9 mouse cellular contexts compared by ENCODE assay signal in the genomic region with DNA sequence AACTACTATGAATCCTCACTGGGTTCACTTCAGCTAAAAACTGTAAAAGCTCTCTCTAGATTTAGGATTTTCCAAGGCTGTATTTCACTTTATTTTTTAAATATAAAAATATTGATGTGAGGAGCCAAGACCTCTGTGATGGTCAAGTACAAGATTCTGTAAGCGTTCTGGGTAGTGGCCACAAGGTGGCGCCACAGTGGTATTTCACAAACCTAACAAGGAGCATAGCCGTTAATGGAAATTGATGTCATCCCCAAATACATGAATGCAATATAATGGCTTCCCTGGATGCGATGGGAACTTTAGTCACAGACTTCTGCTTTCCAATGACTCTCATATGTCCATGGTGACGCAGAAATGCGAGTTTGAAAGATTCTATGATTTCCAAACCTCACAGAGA.
DNase-seq lines count a peak whose midpoint lies in the region; ATAC-seq lines count a peak whose summit lies in the region.
"Had no signal": no experiment of that assay in that cellular context is flagged by ENCODE, and none has a peak within 500 bp of the region (broad histone marks: within the 10 kb centered on the region; RNA-seq: fewer than 3 reads in every experiment).

No protein-coding gene starts in this region.

- H3K9me3 ChIP-seq in forebrain, embryonic 11.5 days (ENCODE audit: control insufficient read depth, low read length) = no peaks in the 10 kb centered on the region
- H3K9me3 ChIP-seq in forebrain, embryonic 10.5 days = no peaks in the 10 kb centered on the region
- H3K9me3 ChIP-seq: hindbrain, embryonic 15.5 days had no signal

- H3K36me3 ChIP-seq in forebrain, embryonic 11.5 days (ENCODE audit: control insufficient read depth, insufficient read depth, low read length) = no peaks in the 10 kb centered on the region
- no peaks in the 10 kb centered on the region for H3K36me3 ChIP-seq in forebrain, embryonic 10.5 days (replicated peaks)
- H3K36me3 ChIP-seq: hindbrain, embryonic 15.5 days had no signal

- H3K4me3 ChIP-seq in forebrain, embryonic 11.5 days (ENCODE audit: low read depth, low read length) = no peak overlapping the region
- H3K4me3 ChIP-seq in forebrain, embryonic 10.5 days = no peak overlapping the region
- H3K4me3 ChIP-seq: hindbrain, embryonic 15.5 days had no signal

- peak; percentile 76 for DNase-seq in forebrain, embryonic 11.5 days (ENCODE audit: low spot score)
- no peak for DNase-seq in forebrain, embryonic 10.5 days (ENCODE audit: extremely low spot score, low spot score)
- peak; percentile 63 for DNase-seq in testis, postnatal 10 days (ENCODE audit: low spot score)
- DNase-seq in testis, postnatal 14 days (ENCODE audit: low spot score) = no peak
- peak; percentile 22 to 27 for DNase-seq in cerebellum, postnatal 14 days
- DNase-seq in heart, postnatal 4 days = peak; percentile 67
- peak; percentile 51 for DNase-seq in lung, postnatal 25 days (ENCODE audit: low spot score)
- DNase-seq in thymus, postnatal 25 days = peak; percentile 68

- peaks cover 7% of the 10 kb centered on the region for H3K4me1 ChIP-seq in forebrain, embryonic 11.5 days (replicated peaks; ENCODE audit: control insufficient read depth, insufficient read depth, low read length)
- H3K4me1 ChIP-seq in forebrain, embryonic 10.5 days = peaks cover 21% of the 10 kb centered on the region

- no peak overlapping the region for H3K9ac ChIP-seq in forebrain, embryonic 11.5 days (ENCODE audit: low read length)
- H3K9ac ChIP-seq: hindbrain, embryonic 15.5 days had no signal

- no peak overlapping the region for H3K4me2 ChIP-seq in forebrain, embryonic 11.5 days (ENCODE audit: low read depth, low read length, severe bottlenecking)
- H3K4me2 ChIP-seq: hindbrain, embryonic 15.5 days had no signal

- H3K27me3 ChIP-seq in forebrain, embryonic 11.5 days (ENCODE audit: control insufficient read depth, insufficient read depth, low read length) = no peaks in the 10 kb centered on the region
- no peaks in the 10 kb centered on the region for H3K27me3 ChIP-seq in forebrain, embryonic 10.5 days (ENCODE audit: poor library complexity, severe bottlenecking)
- H3K27me3 ChIP-seq: hindbrain, embryonic 15.5 days had no signal

- no peak for ATAC-seq in forebrain, embryonic 11.5 days (replicated peaks; ENCODE audit: low FRiP score)

- 38% methylated on average over 6 of the region's 6 CpGs for WGBS in forebrain, embryonic 11.5 days
- 38% methylated on average over 6 of the region's 6 CpGs for WGBS in forebrain, embryonic 10.5 days

- H3K27ac ChIP-seq in forebrain, embryonic 11.5 days (ENCODE audit: low read depth, low read length) = no peak overlapping the region
- no peak overlapping the region for H3K27ac ChIP-seq in forebrain, embryonic 10.5 days
- H3K27ac ChIP-seq: hindbrain, embryonic 15.5 days had no signal

Comparison
In these comparisons a context has a peak if more than half of its experiments do, and no peak if none do; other contexts are left out.
1. DNase-seq: peak in forebrain, embryonic 11.5 days (single experiment), testis, postnatal 10 days (single experiment), cerebellum, postnatal 14 days (2 of 2), heart, postnatal 4 days (single experiment), lung, postnatal 25 days (single experiment) and thymus, postnatal 25 days (single experiment); none in forebrain, embryonic 10.5 days (single experiment) and testis, postnatal 14 days (single experiment).